Mouse (Mus musculus) thymus, adult 18-20 months (tissue): Measurements from ENCODE around the gene Bglap.
A peak's percentile ranks its signal among the peaks of the same experiment; 100 is the strongest.

ENCODE experiments used
- DNase-seq, 2 experiments: peaks; one replicate each; pipeline ENCODE4 v3.0.0; 2022; ENCODE audit warnings: mixed read lengths in 2 of 2

Gene Bglap

DNA sequence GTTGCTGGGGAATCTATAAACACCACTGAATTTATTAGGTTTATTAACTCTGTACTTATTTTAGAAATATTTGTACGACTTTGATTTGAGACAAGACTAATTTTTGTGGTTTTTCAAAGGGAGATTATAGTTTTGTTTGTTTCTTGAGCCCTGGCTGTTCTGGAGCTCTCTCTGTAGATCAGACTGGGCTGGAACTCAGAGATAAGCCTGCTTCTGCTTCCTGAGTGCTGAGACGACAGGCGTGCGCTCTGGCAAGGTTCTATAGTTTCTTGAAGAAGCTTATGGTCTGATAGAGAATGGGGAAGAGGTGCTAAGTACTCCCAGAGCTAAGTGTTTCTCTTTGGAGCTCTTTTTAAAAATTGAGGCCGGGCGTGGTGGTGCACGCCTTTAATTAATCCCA, 45.9 kb downstream of the Bglap start:
- DNase-seq: no peak

- DNase-seq: no peak
Measured at GRCm38 (mm10) chr3:88337367-88338020, 46.8 kb downstream of the Bglap start.

GRCm38 (mm10) chr3:88336058-88337013, 47.9 kb downstream of the Bglap start, which contains the start of the genes Tmem79 and Smg5:
Tmem79 (minus strand) TSS chr3:88336148.
Smg5 (plus strand) TSS chr3:88336260.
- peak; percentile 93 to 94 for DNase-seq

DNA sequence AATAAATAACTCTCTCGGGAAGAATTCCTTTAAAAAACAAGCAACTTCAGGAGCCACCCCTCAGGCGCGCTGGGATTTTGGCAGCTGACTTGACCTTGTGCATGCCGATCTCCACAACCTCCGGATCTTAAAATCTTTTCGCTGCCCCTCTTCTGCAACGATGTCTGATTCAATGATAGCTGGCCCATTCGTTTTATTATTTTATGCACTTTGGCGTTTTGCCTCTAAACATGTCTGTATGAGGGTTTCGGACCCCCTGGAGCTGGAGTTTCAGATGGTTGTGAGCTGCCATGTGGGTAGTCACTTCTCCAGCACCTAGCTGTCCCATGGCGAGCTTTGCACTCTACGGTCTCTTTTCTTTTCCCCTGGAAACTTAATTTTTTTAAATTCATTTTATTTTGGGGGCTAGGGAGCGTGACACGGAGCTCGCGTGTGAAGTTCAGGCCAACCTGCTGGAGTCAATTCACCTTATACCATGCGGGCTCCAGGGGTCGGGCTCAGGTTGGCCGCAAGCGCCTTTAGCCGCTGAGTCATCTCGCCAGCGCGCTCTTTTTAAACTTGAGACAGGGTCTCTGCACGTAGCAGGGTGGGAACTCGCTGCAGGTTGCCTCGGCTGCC, 48.7 kb downstream of the Bglap start:
- DNase-seq: no peak

- DNase-seq: no peak
Measured at GRCm38 (mm10) chr3:88334902-88335435, 49.3 kb downstream of the Bglap start.

DNA sequence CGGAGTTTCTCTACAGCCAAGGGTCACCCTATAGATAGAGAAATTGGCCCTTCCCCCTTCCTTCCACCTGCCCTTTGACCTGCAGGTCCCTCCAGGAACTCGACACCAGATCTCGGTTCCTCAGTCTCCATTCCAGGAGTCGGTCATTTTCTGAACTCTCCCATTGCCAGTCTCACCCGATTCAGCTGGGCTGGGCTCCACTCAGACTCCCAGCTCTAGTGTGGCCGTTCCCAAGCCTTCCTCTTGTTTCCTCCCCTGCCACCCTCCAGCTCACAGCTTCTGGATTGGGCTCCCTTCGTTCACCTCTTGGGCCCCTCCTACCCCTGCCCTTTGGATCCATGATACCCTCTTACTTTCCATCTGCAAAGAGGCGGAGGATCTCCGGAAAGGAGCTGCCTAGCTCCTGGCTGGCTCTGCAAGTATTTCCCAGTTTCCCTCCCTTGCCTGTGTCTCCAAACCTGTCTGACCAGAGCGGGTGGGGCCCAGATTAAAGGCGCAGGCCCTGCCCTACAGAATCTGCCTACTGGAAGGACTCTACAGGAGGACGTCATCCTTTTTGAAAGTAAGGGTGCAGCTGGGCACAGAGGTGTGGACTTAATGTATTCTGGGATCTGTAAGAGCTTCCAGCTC, 50.1 kb downstream of the Bglap start:
- DNase-seq: no peak
